Mouse (Mus musculus) stomach, embryonic 16.5 days (tissue): ENCODE results near the gene Sergef. TPM values are rescaled to one million over a fixed set of nuclear protein-coding genes. Genes with fewer than 3 reads are reported as not detected.

Experiments
- ATAC-seq: fragments of 200-750 bp; cut with Nextera tagmentation; 2 replicates; pipeline ENCODE4 v1.8.0; 2017; ENCODE audit warnings: moderate number of reproducible peaks, moderate TSS enrichment; ENCODE audit not compliant: insufficient read depth, low FRiP score
- H3K27ac ChIP-seq: fragments of 300-500 bp; sonication (generic); 2 replicates; pipeline ENCODE4 v1.5.1; 2014; ENCODE audit warnings: low read length
- H3K27me3 ChIP-seq: fragments of 300-500 bp; sonication (generic); 2 replicates; pipeline ENCODE4 v1.6.1; 2014; ENCODE audit warnings: low read length, control low read depth, mixed read lengths; ENCODE audit not compliant: control insufficient read depth, insufficient read depth
- H3K36me3 ChIP-seq: fragments of 300-500 bp; sonication (generic); 2 replicates; pipeline ENCODE4 v1.6.1; 2014; ENCODE audit warnings: low read length; ENCODE audit not compliant: control insufficient read depth, insufficient read depth
- H3K4me1 ChIP-seq: fragments of 300-500 bp; sonication (generic); 2 replicates; pipeline ENCODE4 v1.6.1; 2014; ENCODE audit warnings: low read length, control low read depth, mixed read lengths; ENCODE audit not compliant: control insufficient read depth, insufficient read depth
- H3K4me2 ChIP-seq: fragments of 300-500 bp; sonication (generic); 2 replicates; pipeline ENCODE4 v1.6.1; 2014; ENCODE audit warnings: low read depth, low read length, mixed read lengths
- H3K4me3 ChIP-seq: fragments of 300-500 bp; sonication (generic); replicated peaks from 2 replicates; pipeline ENCODE4 v1.5.1; 2014; ENCODE audit warnings: mild to moderate bottlenecking, low read length
- H3K9ac ChIP-seq: fragments of 300-500 bp; sonication (generic); 2 replicates; pipeline ENCODE4 v1.6.1; 2014; ENCODE audit warnings: low read length
- H3K9me3 ChIP-seq: fragments of 300-500 bp; sonication (generic); replicated peaks from 2 replicates; pipeline ENCODE4 v1.6.1; 2016; ENCODE audit warnings: low read length, control low read depth; ENCODE audit not compliant: control insufficient read depth
- WGBS: fragments of 180-500 bp; shearing (Covaris S2); extraction: QIAGEN DNeasy Blood & Tissue Kit; methylation state at CpG from one replicate; pipeline ENCODE4 v1.1.7; 2014; 5-methylcytosine and 5-hydroxymethylcytosine counted together
- polyA plus RNA-seq: library from polyadenylated mRNA; unstranded; fragments of >200 nt; fragmentation: Nextera tagmentation; extraction: Ambion mirVana; gene quantifications from 2 replicates; pipeline ENCODE4 v1.2.1, GENCODE M21; 2015

The Sergef gene
- polyA plus RNA-seq, 1 experiment from 2014 or later = 14.9 TPM

GRCm38 (mm10) chr7:46556358-46557118 lies 83.1 kb downstream of the Sergef start:
- H3K4me3 ChIP-seq = no peak overlapping the region
- 82% methylated on average over 13 of the region's 13 CpGs for WGBS
- no peak overlapping the region for H3K27ac ChIP-seq
- H3K4me2 ChIP-seq = no peak overlapping the region
- no peak overlapping the region for H3K9ac ChIP-seq
- peaks cover 14% of the 10 kb centered on the region for H3K4me1 ChIP-seq
- no peaks in the 10 kb centered on the region for H3K9me3 ChIP-seq
- H3K27me3 ChIP-seq = no peaks in the 10 kb centered on the region
- H3K36me3 ChIP-seq = no peaks in the 10 kb centered on the region
- ATAC-seq = no peak

GRCm38 (mm10) chr7:46555731-46556130 lies 83.9 kb downstream of the Sergef start:
- no peak for ATAC-seq
- 87% methylated on average over 7 of the region's 7 CpGs for WGBS
- Histone ChIP-seq H3K9me3 (no peaks in the 10 kb centered on the region), H3K27ac (no peak overlapping the region), H3K4me1 (peaks cover 14% of the 10 kb centered on the region), H3K36me3 (no peaks in the 10 kb centered on the region), H3K4me2 (no peak overlapping the region), H3K9ac (no peak overlapping the region), H3K4me3 (no peak overlapping the region), H3K27me3 (no peaks in the 10 kb centered on the region)

- no peaks in the 10 kb centered on the region for H3K36me3 ChIP-seq
Measured at GRCm38 (mm10) chr7:46554855-46555254, 84.8 kb downstream of the Sergef start.

GRCm38 (mm10) chr7:46554003-46554402 lies 85.6 kb downstream of the Sergef start:
- ATAC-seq = peak; percentile 69
- 30% methylated on average over 7 of the region's 7 CpGs for WGBS
- Histone ChIP-seq H3K9me3 (no peaks in the 10 kb centered on the region), H3K9ac (no peak overlapping the region), H3K4me2 (no peak overlapping the region), H3K27me3 (no peaks in the 10 kb centered on the region), H3K27ac (no peak overlapping the region), H3K36me3 (no peaks in the 10 kb centered on the region), H3K4me1 (peaks cover 14% of the 10 kb centered on the region), H3K4me3 (no peak overlapping the region)

More at GRCm38 (mm10) chr7:46554855-46555254, 84.8 kb downstream of the Sergef start:
- Histone ChIP-seq H3K27ac (no peak overlapping the region), H3K4me3 (no peak overlapping the region), H3K9me3 (no peaks in the 10 kb centered on the region), H3K27me3 (no peaks in the 10 kb centered on the region), H3K4me2 (no peak overlapping the region), H3K9ac (no peak overlapping the region), H3K4me1 (peaks cover 14% of the 10 kb centered on the region)
- 81% methylated on average over 9 of the region's 9 CpGs for WGBS
- no peak for ATAC-seq

GRCm38 (mm10) chr7:46551935-46552752 lies 87.5 kb downstream of the Sergef start:
- peak; percentile 49; the same call in 1 of the 2 replicates for ATAC-seq
- Histone ChIP-seq H3K4me3 (no peak overlapping the region), H3K9me3 (no peaks in the 10 kb centered on the region), H3K36me3 (no peaks in the 10 kb centered on the region), H3K27me3 (no peaks in the 10 kb centered on the region), H3K9ac (no peak overlapping the region), H3K27ac (no peak overlapping the region), H3K4me2 (0 out of 2 replicates have a peak overlapping the region, but pooled peaks have one; percentile 0), H3K4me1 (peaks cover 14% of the 10 kb centered on the region)
- 54% methylated on average over 20 of the region's 20 CpGs for WGBS

- peaks cover 14% of the 10 kb centered on the region for H3K4me1 ChIP-seq
- H3K27ac ChIP-seq = no peak overlapping the region
- no peak for ATAC-seq
- 88% methylated on average over 7 of the region's 7 CpGs for WGBS
- H3K9me3 ChIP-seq = no peaks in the 10 kb centered on the region
- H3K27me3 ChIP-seq = no peaks in the 10 kb centered on the region
- H3K9ac ChIP-seq = no peak overlapping the region
- no peak overlapping the region for H3K4me2 ChIP-seq
- H3K4me3 ChIP-seq = no peak overlapping the region
- no peaks in the 10 kb centered on the region for H3K36me3 ChIP-seq
Measured at GRCm38 (mm10) chr7:46551173-46551572, 88.4 kb downstream of the Sergef start.

- H3K4me1 ChIP-seq = 0 out of 2 replicates have a peak, but pooled peaks cover 6% of the 10 kb centered on the region
- WGBS = 63% methylated on average over 3 of the region's 3 CpGs
- H3K4me2 ChIP-seq = no peak overlapping the region
- no peak overlapping the region for H3K4me3 ChIP-seq
- H3K9ac ChIP-seq = no peak overlapping the region
- no peaks in the 10 kb centered on the region for H3K27me3 ChIP-seq
- no peaks in the 10 kb centered on the region for H3K36me3 ChIP-seq
- H3K27ac ChIP-seq = no peak overlapping the region
- no peak for ATAC-seq
- no peaks in the 10 kb centered on the region for H3K9me3 ChIP-seq
Measured at GRCm38 (mm10) chr7:46548124-46548523, 91.5 kb downstream of the Sergef start.

GRCm38 (mm10) chr7:46547642-46548041 lies 92.0 kb downstream of the Sergef start:
- no peak overlapping the region for H3K4me2 ChIP-seq
- no peak overlapping the region for H3K4me3 ChIP-seq
- ATAC-seq = no peak
- no peak overlapping the region for H3K9ac ChIP-seq
- H3K27ac ChIP-seq = no peak overlapping the region
- H3K36me3 ChIP-seq = no peaks in the 10 kb centered on the region
- no peaks in the 10 kb centered on the region for H3K9me3 ChIP-seq
- 84% methylated on average over 3 of the region's 3 CpGs for WGBS
- 0 out of 2 replicates have a peak, but pooled peaks cover 6% of the 10 kb centered on the region for H3K4me1 ChIP-seq
- H3K27me3 ChIP-seq = no peaks in the 10 kb centered on the region

GRCm38 (mm10) chr7:46546539-46546938 lies 93.1 kb downstream of the Sergef start:
- no peak for ATAC-seq
- H3K27ac ChIP-seq = no peak overlapping the region
- no peaks in the 10 kb centered on the region for H3K36me3 ChIP-seq
- no peaks in the 10 kb centered on the region for H3K27me3 ChIP-seq
- H3K4me3 ChIP-seq = no peak overlapping the region
- H3K9me3 ChIP-seq = no peaks in the 10 kb centered on the region
- 28% methylated on average over 4 of the region's 4 CpGs for WGBS
- H3K4me1 ChIP-seq = no peaks in the 10 kb centered on the region
- H3K4me2 ChIP-seq = no peak overlapping the region
- H3K9ac ChIP-seq = no peak overlapping the region
